Comparison of ENCODE assay signal across 12 mouse cellular contexts in genomic region chr1:151128005-151128404, GRCm38 (mm10). TPM values are rescaled to one million over a fixed set of nuclear protein-coding genes. Genes with fewer than 3 reads are reported as not detected.
DNase-seq lines count a peak whose midpoint lies in the region; ATAC-seq and TF ChIP-seq lines count a peak whose summit lies in the region.
"Had no signal": no experiment of that assay in that cellular context is flagged by ENCODE, and none has a peak within 500 bp of the region (broad histone marks: within the 10 kb centered on the region; RNA-seq: fewer than 3 reads in every experiment).

No protein-coding gene starts in this region.

- WGBS in stomach, postnatal 0 days: 41% methylated on average over 5 of the region's 5 CpGs
- WGBS in midbrain, embryonic 11.5 days: 85% methylated on average over 5 of the region's 5 CpGs
- 79% methylated on average over 5 of the region's 5 CpGs for WGBS in hindbrain, embryonic 16.5 days

- no peak for TF ChIP-seq CTCF in stomach, postnatal 0 days (IDR thresholded peaks at IDR 0.05; ENCODE audit: low read depth)

- H3K4me1 ChIP-seq in stomach, postnatal 0 days (replicated peaks; ENCODE audit: control insufficient read depth, insufficient read depth): no peaks in the 10 kb centered on the region
- H3K4me1 ChIP-seq in midbrain, embryonic 11.5 days (ENCODE audit: control insufficient read depth, insufficient read depth, low read length): no peaks in the 10 kb centered on the region
- no peaks in the 10 kb centered on the region for H3K4me1 ChIP-seq in hindbrain, embryonic 16.5 days (ENCODE audit: control insufficient read depth, insufficient read depth, low read depth, low read length)
- H3K4me1 ChIP-seq: hindbrain, embryonic 15.5 days; limb, embryonic 13.5 days; midbrain, embryonic 12.5 days had no signal

- no peaks in the 10 kb centered on the region for H3K9me3 ChIP-seq in stomach, postnatal 0 days (ENCODE audit: control insufficient read depth, low read length)
- no peaks in the 10 kb centered on the region for H3K9me3 ChIP-seq in midbrain, embryonic 11.5 days (ENCODE audit: control insufficient read depth, low read length)
- H3K9me3 ChIP-seq in hindbrain, embryonic 16.5 days (ENCODE audit: control insufficient read depth, low read length): no peaks in the 10 kb centered on the region
- H3K9me3 ChIP-seq: hindbrain, embryonic 15.5 days; limb, embryonic 13.5 days; midbrain, embryonic 12.5 days had no signal

- no peak for TF ChIP-seq EP300 in stomach, postnatal 0 days (optimal IDR thresholded peaks at IDR 0.05)

- H3K36me3 ChIP-seq in stomach, postnatal 0 days (ENCODE audit: control insufficient read depth, insufficient read depth, low read length): no peaks in the 10 kb centered on the region
- H3K36me3 ChIP-seq in midbrain, embryonic 11.5 days (ENCODE audit: control insufficient read depth, insufficient read depth, low read length): no peaks in the 10 kb centered on the region
- H3K36me3 ChIP-seq in hindbrain, embryonic 16.5 days (ENCODE audit: control insufficient read depth, insufficient read depth, low read length): no peaks in the 10 kb centered on the region
- H3K36me3 ChIP-seq: hindbrain, embryonic 15.5 days; limb, embryonic 13.5 days; midbrain, embryonic 12.5 days had no signal

- ATAC-seq in stomach, postnatal 0 days (ENCODE audit: low FRiP score, low TSS enrichment): peak; percentile 56; the same call in 1 of the 2 replicates
- no peak for ATAC-seq in midbrain, embryonic 11.5 days (ENCODE audit: low FRiP score)
- no peak for ATAC-seq in hindbrain, embryonic 16.5 days

- H3K4me2 ChIP-seq in stomach, postnatal 0 days (replicated peaks; ENCODE audit: low read depth): no peak overlapping the region
- H3K4me2 ChIP-seq in midbrain, embryonic 11.5 days: no peak overlapping the region
- H3K4me2 ChIP-seq in hindbrain, embryonic 16.5 days (ENCODE audit: low read length): no peak overlapping the region
- H3K4me2 ChIP-seq: hindbrain, embryonic 15.5 days; limb, embryonic 13.5 days; midbrain, embryonic 12.5 days had no signal

- intact Hi-C loops in heart, postnatal 14 days (cut with DNase I): no loop called here

- peak; percentile 98 for DNase-seq in heart, adult 11 months
- DNase-seq in heart, postnatal 4 days: no peak
- DNase-seq in ovary, adult 18-20 months (ENCODE audit: low spot score): peak; percentile 3
- no peak for DNase-seq in ovary, postnatal 36 days (ENCODE audit: low spot score)
- peak; percentile 13 to 48 for DNase-seq in heart, postnatal 14 days
- peak; percentile 15 for DNase-seq in stomach, postnatal 0 days (ENCODE audit: low spot score)
- DNase-seq in midbrain, embryonic 11.5 days (ENCODE audit: low spot score, missing footprints): no peak

- peak overlapping the region; percentile 40; the same call in 1 of the 2 replicates for H3K27ac ChIP-seq in stomach, postnatal 0 days (replicated peaks)
- H3K27ac ChIP-seq in midbrain, embryonic 11.5 days (ENCODE audit: low read depth, low read length): no peak overlapping the region
- H3K27ac ChIP-seq in hindbrain, embryonic 16.5 days (ENCODE audit: low read depth, low read length): no peak overlapping the region
- H3K27ac ChIP-seq: hindbrain, embryonic 15.5 days; limb, embryonic 13.5 days; midbrain, embryonic 12.5 days had no signal

- H3K27me3 ChIP-seq in stomach, postnatal 0 days (ENCODE audit: control insufficient read depth, insufficient read depth, low read length): no peaks in the 10 kb centered on the region
- H3K27me3 ChIP-seq in midbrain, embryonic 11.5 days (ENCODE audit: control insufficient read depth, insufficient read depth, low read length): no peaks in the 10 kb centered on the region
- H3K27me3 ChIP-seq in hindbrain, embryonic 16.5 days (replicated peaks; ENCODE audit: control insufficient read depth, insufficient read depth, low read length): no peaks in the 10 kb centered on the region
- H3K27me3 ChIP-seq: hindbrain, embryonic 15.5 days; limb, embryonic 13.5 days; midbrain, embryonic 12.5 days had no signal

- no peak overlapping the region for H3K4me3 ChIP-seq in stomach, postnatal 0 days (ENCODE audit: low read depth, low read length)
- no peak overlapping the region for H3K4me3 ChIP-seq in midbrain, embryonic 11.5 days (ENCODE audit: low read depth, low read length)
- no peak overlapping the region for H3K4me3 ChIP-seq in hindbrain, embryonic 16.5 days (ENCODE audit: low read length)
- H3K4me3 ChIP-seq: hindbrain, embryonic 15.5 days; limb, embryonic 13.5 days; midbrain, embryonic 12.5 days had no signal

- no peak overlapping the region for H3K9ac ChIP-seq in stomach, postnatal 0 days (ENCODE audit: low read length)
- H3K9ac ChIP-seq in midbrain, embryonic 11.5 days (ENCODE audit: low read length): no peak overlapping the region
- H3K9ac ChIP-seq in hindbrain, embryonic 16.5 days (ENCODE audit: low read depth, low read length): no peak overlapping the region
- H3K9ac ChIP-seq: hindbrain, embryonic 15.5 days; limb, embryonic 13.5 days; midbrain, embryonic 12.5 days had no signal

RNA-seq across cellular contexts. Expression of gene Gm47985, which starts 54.3 kb away (rescaled TPM):
- under 1 TPM in 1 of 2 experiments, not detected in 1; 0.29 TPM for total RNA-seq in heart, postnatal 4 days (2021)
- under 1 TPM; 0.61 to 0.91 TPM for total RNA-seq in heart, postnatal 14 days (2021)
- not detected in 2 replicates for polyA plus RNA-seq in stomach, postnatal 0 days (2015; fragmentation: Nextera tagmentation; extraction: Ambion mirVana)
- polyA plus RNA-seq in midbrain, embryonic 11.5 days (2014; fragmentation: Nextera tagmentation; extraction: Ambion mirVana): 0.52 and 0.75 TPM in 2 replicates
- polyA plus RNA-seq in hindbrain, embryonic 16.5 days (2015; fragmentation: Nextera tagmentation; extraction: Ambion mirVana): not detected in 2 replicates
- polyA plus RNA-seq: hindbrain, embryonic 15.5 days; urinary bladder, adult 2 months had no signal

Comparison
In these comparisons a context has a peak if more than half of its experiments do, and no peak if none do; other contexts are left out.
1. DNase-seq: peak in heart, adult 11 months (single experiment), ovary, adult 18-20 months (single experiment), heart, postnatal 14 days (2 of 2) and stomach, postnatal 0 days (single experiment); none in heart, postnatal 4 days (single experiment), ovary, postnatal 36 days (single experiment) and midbrain, embryonic 11.5 days (single experiment).